Mouse (Mus musculus) thymus, adult 2 months (tissue): ENCODE results near the gene 1700029F12Rik.

Experiments used
- CTCF ChIP-seq: fragments of 200-500 bp; IDR thresholded peaks from 2 replicates; pipeline ENCODE4 v1.5.1; 2012; ENCODE audit warnings: mild to moderate bottlenecking, control low read depth, low read length, moderate library complexity, borderline replicate concordance; ENCODE audit not compliant: control insufficient read depth, poor library complexity, insufficient read depth; ENCODE audit errors: extremely low read depth
- POLR2A ChIP-seq: fragments of 200-500 bp; IDR thresholded peaks from 2 replicates; pipeline ENCODE4 v1.6.1; 2012; ENCODE audit warnings: mild to moderate bottlenecking, low read length, control low read depth, moderate library complexity; ENCODE audit not compliant: control insufficient read depth, poor library complexity, insufficient read depth; ENCODE audit errors: extremely low read depth

- TF ChIP-seq CTCF: no peak
- no peak for TF ChIP-seq POLR2A
Observed at GRCm38 (mm10) chr13:97066649-97067550, 32.7 kb upstream of the 1700029F12Rik start, which contains the start of gene Fam169a.
